Mouse (Mus musculus) testis, postnatal 10 days (tissue): ENCODE measurements around the gene Slc12a9.

ENCODE experiments used
- DNase-seq: peaks from one replicate; pipeline ENCODE4 v3.0.0; 2021; ENCODE audit warnings: low spot score

Gene Slc12a9

GRCm38 (mm10) chr5:137333512-137334174 is at the start of gene Slc12a9:
Slc12a9 (minus strand) TSS chr5:137333597.
- peak; percentile 99 for DNase-seq

- DNase-seq: peak; percentile 80
Measured at GRCm38 (mm10) chr5:137381152-137381551, 47.8 kb upstream of the Slc12a9 start.

GRCm38 (mm10) chr5:137377603-137378002 is 44.2 kb upstream of the Slc12a9 start:
- no peak for DNase-seq

- DNase-seq: no peak
Measured at GRCm38 (mm10) chr5:137377176-137377575, 43.8 kb upstream of the Slc12a9 start.

GRCm38 (mm10) chr5:137376722-137377121 is 43.3 kb upstream of the Slc12a9 start:
- no peak for DNase-seq

- DNase-seq: no peak
Measured at GRCm38 (mm10) chr5:137376198-137376597, 42.8 kb upstream of the Slc12a9 start.

GRCm38 (mm10) chr5:137375627-137376026 is 42.2 kb upstream of the Slc12a9 start:
- DNase-seq: no peak

- DNase-seq: no peak
Measured at GRCm38 (mm10) chr5:137374521-137375080, 41.2 kb upstream of the Slc12a9 start.

- DNase-seq: no peak
Measured at GRCm38 (mm10) chr5:137373371-137373950, 40.1 kb upstream of the Slc12a9 start.

GRCm38 (mm10) chr5:137369665-137370064 is 36.3 kb upstream of the Slc12a9 start:
- no peak for DNase-seq

GRCm38 (mm10) chr5:137358382-137358781 is 25.0 kb upstream of the Slc12a9 start:
- no peak for DNase-seq

- DNase-seq: no peak
Measured at GRCm38 (mm10) chr5:137354091-137354490, 20.7 kb upstream of the Slc12a9 start.

GRCm38 (mm10) chr5:137352011-137352975 is 18.9 kb upstream of the Slc12a9 start:
- DNase-seq: peak; percentile 76

- no peak for DNase-seq
Measured at GRCm38 (mm10) chr5:137351394-137351793, 18.0 kb upstream of the Slc12a9 start.

- no peak for DNase-seq
Measured at GRCm38 (mm10) chr5:137351058-137351380, 17.6 kb upstream of the Slc12a9 start.

GRCm38 (mm10) chr5:137350205-137351057 is 17.0 kb upstream of the Slc12a9 start:
- no peak for DNase-seq

GRCm38 (mm10) chr5:137349384-137350204 is 16.2 kb upstream of the Slc12a9 start, which contains the start of gene Ephb4:
Ephb4 (plus strand) TSS chr5:137350109.
- peak; percentile 94 for DNase-seq

GRCm38 (mm10) chr5:137348482-137349383 is 15.3 kb upstream of the Slc12a9 start:
- DNase-seq: peak; percentile 69

- no peak for DNase-seq
Measured at GRCm38 (mm10) chr5:137347856-137348255, 14.5 kb upstream of the Slc12a9 start.
